Mouse (Mus musculus) kidney, adult 2 months (tissue): ENCODE data around the gene Aspscr1.
A peak's percentile ranks its signal among the peaks of the same experiment; 100 is the strongest.

Experiments used
- CTCF ChIP-seq: fragments of 200-500 bp; conservative IDR thresholded peaks from 2 replicates; pipeline ENCODE4 v1.5.1; 2011; ENCODE audit warnings: low read depth, mild to moderate bottlenecking, control low read depth, low read length, moderate library complexity, mixed read lengths; ENCODE audit not compliant: insufficient read depth, insufficient read length
- POLR2A ChIP-seq: fragments of 200-500 bp; IDR thresholded peaks from one replicate; pipeline ENCODE4 v1.6.1; 2011; ENCODE audit warnings: low read depth, low read length, control low read depth

GRCm38 (mm10) chr11:120692471-120693011, 19.8 kb downstream of the Aspscr1 start:
- peak; percentile 25; the same call in 1 of the 2 replicates for TF ChIP-seq CTCF
- TF ChIP-seq POLR2A: no peak
